Mouse (Mus musculus) spleen, postnatal 14 days (tissue): ENCODE measurements at regions not wholly inside any gene's neighbourhood (a gene's known extent, or its start where the extent isn't known, plus 50 kb on each side); places are given as distances from the start of the nearest gene placed in this dataset.

Experiments
- DNase-seq, 2 experiments: peaks; one replicate each; pipeline ENCODE4 v3.0.0; 2021 to 2022; ENCODE audit warnings: low spot score in 2 of 2

DNA sequence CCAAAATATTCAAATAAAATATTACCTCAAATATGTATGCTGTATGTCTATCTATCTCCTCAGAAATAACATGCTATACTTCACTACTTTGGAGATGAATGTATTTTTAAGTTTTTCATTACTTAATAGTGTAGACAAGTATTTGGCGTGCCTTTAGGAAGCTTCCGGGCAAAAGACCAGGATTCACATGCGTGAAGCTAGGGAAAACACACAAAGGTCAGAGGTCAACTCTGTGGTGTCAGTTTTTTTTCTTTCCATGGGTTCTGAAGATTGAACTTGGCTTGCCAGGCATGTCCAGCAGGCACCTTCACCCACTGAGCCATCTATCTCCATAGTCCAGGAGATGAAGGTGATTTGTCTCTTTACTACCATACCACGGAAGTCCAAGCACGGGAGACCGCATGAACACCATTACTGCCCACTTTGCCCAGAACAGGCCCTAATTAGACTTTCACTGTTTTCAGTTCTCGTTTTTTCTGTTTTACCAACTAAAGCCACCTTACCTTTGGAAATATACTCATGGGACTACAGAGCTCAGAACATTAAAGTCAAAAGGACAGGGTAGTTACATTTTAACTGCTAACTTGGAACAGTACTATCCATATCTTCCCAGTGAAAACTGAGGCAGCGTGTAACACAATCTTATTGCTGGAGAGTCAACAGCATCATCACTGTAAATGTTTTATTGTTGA lies 76.9 kb upstream of the Ak4 start:
- DNase-seq: no peak

DNA sequence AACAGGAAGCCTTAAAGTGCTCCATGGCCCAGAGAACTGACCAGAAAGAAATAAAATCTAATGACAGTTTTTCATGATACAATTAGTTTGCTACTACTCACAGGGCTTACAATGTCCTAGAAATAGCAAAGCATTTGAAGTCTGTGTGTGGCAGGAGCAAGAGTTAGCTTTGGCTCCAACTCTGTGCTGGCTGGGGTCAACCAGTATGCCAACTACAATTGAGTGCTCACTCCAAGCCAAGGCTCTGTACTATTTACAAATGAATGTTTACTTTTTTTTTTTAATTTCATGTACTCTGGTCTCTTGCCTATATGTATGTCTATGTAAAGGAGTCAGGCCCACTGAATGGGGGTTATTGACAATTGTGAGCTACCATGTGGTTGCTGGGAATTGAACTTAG lies 75.7 kb upstream of the Jak1 start:
- DNase-seq: no peak

DNA sequence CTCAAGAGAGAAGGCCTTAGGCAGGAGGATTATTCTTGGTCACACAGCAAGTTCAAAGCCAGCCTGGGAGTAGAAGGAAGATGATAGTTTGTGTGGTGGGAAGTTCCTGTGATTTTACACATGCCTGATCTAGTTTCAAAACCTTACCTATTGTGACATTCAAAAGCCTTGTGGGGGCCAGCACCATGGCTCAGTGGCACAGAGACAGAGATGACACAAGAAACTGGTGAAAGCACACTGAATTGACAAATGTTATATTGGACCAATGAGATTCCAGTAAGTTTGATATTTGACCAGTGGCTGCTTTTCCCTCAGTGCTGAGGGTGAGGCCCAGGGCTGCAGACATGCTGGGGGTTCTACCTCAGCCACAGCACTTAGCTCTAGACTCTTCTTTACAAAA lies 73.1 kb upstream of the Jak1 start:
- DNase-seq: no peak

DNA sequence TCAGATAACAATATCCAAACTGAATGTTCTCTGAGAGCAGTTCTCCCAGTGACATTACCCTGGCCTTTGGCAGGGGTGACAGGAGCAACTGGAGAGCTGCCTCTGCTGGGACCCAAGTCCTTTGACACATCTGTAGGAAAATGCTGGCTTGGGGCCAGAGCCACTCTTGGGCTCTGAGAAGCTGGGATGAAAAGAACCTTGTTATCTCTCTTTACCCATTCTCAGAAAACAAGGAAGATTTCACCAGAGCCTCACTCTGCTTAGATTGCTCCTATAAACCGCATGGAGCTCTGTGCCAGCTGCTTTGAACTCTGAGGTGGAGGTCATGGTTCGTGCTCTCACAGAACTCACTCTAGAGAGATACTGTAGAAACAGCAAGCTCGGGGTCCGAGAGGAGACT lies 71.7 kb upstream of the Jak1 start:
- no peak for DNase-seq

DNA sequence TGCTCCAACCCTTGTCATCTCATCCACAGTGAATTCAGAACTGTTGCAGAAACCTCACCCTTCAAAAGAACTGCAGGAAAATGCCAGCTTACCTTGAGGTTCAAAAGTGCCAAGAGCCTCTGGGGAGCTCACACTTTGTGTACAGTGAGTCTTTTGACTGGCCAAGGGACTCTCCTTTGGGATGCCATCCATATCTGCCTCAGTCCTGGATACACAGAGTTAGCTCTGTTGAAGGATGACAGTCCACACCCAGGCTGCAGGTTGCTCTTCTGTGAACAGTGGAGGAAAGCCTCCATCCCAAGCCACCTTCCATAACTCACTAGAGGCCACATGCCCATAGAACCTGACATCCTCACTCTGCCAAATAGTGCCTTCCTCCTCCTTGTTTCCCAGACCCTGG lies 71.3 kb upstream of the Jak1 start:
- no peak for DNase-seq

DNA sequence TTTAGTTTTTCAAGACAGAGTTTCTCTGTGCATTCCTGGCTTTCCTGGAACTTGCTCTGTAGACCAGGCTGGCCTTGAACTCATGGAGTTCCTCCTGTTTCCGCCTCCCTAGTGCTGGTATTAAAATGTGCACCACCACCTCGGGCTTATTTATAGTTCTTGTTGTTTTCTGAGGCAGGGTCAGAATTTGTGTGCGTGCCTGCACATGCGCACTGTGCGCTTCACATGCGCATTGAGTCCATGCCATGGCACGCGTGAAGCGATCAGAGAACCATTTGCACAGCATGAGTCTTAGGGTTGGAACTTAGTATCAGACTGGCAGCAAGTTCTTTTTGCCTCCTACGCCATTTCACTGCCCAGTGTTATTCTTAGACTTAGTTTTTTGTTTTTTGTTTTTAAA lies 68.8 kb upstream of the Jak1 start:
- DNase-seq: no peak

DNA sequence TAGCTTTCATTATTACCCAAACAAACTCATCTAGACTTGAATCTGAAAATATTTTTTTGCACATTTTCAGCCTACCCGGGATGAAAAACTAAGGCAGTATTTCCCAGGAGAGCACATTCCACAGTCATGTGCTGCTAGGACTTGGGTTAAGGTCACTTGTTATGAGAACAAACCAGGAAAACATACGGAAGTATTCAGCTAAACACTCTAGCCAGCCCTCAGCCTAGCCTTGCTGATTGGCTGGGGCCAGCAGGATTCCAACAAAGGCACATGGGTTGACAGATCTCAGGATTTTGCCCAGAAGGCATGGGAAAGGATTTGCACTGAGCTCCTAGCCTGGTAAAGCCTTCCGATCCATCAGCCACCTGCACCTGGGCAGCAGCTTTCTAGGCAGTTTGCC lies 68.0 kb upstream of the Jak1 start:
- no peak for DNase-seq

DNA sequence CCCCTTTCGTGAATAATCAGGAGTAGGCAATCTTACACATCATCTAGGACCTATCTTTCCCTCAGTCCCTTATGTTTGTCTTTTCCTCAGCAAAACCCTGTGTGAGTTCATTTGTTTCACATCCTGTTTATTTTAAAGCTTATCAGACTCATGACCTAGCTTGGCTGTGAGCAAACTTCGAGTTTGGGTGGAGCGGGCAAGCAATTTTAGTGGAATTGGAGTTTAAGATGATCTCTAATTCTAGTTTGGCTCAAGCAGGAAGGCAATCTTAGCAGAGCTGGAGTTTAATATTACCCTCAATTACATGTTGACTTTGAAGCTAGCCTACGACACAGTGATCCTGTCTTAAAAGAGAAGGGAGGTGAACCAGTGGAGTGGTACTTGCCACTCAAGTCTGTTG lies 66.1 kb upstream of the Jak1 start:
- DNase-seq: no peak

DNA sequence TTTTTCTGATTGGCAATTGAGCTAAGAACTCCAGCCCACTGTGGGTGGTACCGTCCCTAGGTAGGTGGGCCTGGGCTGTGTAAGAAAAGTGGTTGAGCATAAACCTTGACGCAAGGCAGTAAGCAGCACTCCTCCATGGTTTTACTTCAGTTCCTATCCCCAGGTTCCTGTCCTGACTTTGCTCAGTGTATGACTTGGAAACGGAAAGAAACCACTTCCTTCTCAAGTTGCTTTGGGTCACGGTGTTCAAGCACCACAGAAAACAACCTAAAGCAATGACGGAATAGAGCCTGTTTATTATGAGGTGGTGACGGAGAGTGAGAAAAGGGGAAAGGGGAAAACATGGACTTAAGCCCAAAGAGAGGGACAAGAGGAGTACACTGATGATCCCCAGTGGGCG lies 64.0 kb upstream of the Jak1 start:
- no peak for DNase-seq

DNA sequence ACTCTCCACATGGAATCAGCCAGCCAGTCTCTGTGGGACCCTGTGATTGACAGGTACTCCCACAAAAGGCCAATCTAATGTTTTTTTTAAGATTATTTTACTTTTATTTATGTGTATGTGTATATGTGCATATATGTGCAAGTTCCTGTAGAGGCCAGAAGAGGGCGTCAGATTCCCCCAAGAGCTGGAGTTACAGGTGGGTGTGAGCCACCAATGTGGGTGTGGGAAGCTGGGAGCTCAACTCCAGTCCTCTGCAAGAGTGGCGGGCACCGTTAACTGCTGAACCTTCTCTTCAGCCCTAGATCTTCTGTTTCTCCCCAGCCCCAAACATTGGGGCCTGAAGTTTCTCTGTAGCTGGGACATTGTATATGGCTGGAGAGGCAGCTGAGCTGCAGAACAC lies 61.0 kb upstream of the Jak1 start:
- DNase-seq: no peak

DNA sequence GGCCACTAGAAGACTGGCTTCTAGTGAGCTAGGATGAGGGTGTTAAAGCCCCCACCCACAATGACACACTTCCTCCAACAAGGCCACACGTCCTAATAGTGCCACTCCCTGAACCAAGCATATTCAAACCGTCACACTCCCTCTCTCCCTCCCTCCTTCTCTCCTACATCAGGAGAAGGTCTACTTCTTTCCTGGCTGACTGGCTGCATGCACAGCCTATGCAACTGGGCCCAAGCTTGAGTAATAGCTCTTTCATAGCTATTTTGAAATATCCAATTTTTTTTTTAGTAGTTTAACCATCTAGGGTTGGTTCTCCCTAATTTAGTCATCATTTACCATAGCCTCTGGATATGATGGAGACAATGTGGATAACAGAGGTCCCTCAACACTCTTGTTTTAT lies 56.6 kb upstream of the Jak1 start:
- no peak for DNase-seq

DNA sequence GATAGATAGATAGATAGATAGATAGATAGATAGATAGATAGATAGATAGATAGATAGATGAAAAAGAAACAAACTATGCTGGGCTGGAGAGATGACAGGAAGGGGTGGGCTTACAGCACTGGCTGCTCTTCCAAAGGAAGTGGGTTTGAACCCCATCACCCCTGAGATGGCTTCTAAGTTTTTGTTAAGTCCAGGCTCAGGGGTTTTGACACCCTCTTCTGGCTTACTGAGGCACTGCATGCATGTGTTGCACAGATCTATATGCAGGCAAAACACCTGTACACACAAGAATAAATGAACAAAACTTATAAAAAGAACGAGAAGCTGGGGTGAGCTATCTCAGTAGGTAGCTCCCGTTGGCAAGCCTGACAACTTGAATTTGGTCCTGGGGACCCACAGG lies 55.5 kb upstream of the Jak1 start:
- DNase-seq: peak; percentile 17 to 54

DNA sequence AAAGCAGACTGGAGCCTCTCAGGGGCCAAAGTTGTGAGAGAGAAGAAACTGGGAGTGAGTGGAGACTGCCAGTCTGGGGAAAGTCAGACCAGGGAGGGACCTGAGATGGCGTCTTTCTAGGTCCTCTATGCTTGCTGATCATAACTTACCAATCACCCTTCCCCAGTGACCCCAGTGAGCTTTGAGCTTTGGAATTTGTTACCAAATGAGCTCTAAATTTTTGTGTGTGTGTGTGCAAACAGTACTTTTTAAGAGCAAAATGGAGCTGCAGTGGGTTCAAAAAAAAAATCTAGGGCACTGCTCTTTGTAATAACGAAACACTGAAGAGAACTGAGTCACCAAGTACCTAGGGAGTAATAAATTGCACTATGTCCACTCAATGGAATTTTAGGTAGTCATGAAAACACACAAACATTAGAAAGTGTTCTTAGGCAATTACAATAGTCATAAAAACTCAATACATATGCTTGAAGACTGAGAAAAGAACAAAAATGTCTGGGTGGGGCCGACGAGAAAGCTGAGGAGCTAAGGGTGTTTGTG lies 54.7 kb upstream of the Jak1 start:
- DNase-seq: no peak

DNA sequence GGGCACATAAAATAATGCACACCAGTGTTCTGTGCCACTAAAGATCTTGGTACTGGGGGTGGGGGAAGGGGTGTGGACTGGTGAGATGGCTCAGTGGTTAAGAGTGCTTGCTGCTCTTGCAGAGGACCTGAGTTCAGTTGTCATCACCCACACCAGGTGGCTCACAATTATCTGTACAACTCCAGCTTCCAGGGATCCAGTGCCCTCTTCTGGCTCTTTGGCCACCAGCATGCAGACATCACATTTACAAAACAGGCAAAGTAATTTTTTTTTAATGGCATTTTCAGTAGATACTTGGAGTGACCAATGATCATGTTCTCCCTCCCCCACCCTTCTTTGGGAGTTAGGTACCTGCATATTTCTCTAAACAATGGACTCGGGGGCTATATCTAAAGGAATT lies 53.8 kb upstream of the Jak1 start:
- no peak for DNase-seq

DNA sequence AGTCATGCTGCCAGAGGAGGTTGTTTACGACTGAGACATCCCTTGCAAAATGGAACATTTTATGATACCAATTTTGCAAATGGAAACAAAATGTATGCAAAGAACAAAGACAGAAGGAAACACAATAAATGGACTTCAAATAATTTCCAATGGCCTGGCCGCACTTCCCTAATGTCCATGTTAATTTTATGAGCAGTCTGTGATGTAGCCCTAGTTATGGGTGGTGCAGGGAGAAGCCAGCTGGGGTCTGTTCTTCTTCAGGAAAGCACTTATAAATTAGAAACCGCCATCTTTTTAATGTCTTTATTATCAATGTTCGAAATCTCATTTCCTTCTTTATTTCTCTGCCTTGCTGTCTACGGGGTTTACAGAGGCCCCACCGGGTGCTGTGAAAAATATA lies 51.0 kb upstream of the Jak1 start:
- no peak for DNase-seq
